Mouse (Mus musculus) cerebellum, adult (tissue): ENCODE data around the gene Hoxb5.

Experiments
- ATAC-seq: cut with Nextera tagmentation; 2 replicates; pipeline ENCODE4 v1.9.2; 2017; ENCODE audit warnings: mild to moderate bottlenecking, moderate library complexity, mixed read lengths; ENCODE audit not compliant: insufficient number of reproducible peaks, low FRiP score, low TSS enrichment

Hoxb5 gene

GRCm38 (mm10) chr11:96271541-96272011, 31.6 kb upstream of the Hoxb5 start:
- no peak for ATAC-seq

- no peak; the same call in 1 of the 2 replicates for ATAC-seq
Observed at GRCm38 (mm10) chr11:96272024-96272921, 30.9 kb upstream of the Hoxb5 start.

GRCm38 (mm10) chr11:96274428-96274827, 28.7 kb upstream of the Hoxb5 start:
- no peak for ATAC-seq

DNA sequence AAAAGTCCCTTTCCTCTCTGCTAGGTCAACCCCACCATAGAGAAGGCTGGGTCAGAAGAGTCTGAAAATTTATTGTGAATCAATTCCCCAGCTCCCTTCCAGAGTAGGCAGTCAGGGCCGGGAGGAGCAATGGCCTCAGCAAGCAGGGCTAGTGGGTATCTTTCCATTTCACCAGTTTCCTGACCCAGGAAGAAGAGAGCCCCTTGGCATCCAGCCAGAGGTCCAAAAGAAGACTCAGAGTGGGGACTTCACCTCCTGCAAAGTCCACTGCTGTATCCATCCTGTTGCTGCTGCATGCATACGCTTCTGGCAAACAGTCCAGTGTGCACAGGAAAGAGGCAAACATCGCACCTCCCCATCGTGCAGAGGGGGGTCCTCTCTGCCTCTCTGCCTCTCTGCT, 27.2 kb upstream of the Hoxb5 start:
- ATAC-seq, result no peak

DNA sequence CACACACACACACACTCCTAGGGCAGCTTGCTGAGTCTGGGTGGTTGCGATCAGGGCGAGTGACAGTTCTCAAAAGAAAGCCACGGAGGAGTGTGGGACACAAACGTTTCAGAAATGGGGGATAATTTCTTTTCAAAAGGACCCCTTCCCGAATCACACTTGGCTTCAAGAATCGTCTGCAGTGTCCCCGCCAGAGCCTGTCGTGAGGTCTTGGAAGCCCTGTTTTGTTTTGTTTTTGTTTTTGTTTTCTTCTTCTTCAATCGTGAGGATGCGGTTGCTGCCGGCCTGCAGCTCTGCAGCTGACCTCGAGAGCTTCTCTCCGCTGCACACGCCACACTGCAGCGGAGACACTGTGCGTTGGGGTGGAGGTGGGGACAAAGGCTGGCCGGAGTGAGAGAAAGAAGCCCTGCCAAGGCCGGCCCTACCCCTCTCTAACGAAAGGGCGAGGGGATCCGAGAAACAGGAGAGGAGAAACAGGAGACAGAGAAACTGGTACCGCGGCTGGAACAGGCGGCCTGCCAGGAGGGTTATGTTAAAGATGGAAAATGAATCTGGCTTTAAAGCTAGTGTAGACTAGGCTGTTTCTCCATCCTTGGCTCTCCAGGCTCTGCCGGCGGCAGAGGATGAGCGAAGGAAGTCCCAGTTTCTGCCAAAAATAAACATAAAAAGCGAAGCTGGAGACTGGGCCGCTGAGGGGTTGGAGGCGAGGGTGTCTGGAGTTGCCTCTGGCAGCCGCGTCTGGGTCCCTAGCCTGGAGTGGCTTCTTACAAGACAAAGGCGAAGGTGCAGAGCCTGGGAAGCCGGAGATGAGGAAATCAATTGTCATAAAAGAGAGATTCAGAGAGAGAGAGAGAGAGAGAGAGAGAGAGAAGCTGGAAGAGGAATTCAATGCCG, 25.7 kb upstream of the Hoxb5 start:
- ATAC-seq, result no peak

DNA sequence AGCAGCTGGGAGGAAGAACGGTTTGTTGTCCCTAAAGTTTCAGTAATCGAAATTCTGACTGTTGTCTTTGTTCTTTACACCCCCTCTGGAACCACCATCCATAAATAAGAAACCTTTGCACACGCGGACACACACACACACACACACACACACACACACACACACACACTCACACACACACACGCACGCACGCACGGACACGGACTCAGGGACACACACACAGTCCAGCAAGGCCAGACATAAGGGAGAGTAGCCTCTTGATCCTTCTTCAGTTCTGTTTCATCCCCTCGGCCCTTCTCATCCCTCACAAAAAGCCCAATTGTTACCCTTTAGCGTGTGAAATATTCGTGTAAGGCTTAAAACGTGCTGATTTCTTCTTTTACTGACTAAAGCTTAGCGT, 24.8 kb upstream of the Hoxb5 start:
- ATAC-seq, result no peak

GRCm38 (mm10) chr11:96278773-96279172, 24.4 kb upstream of the Hoxb5 start:
- no peak for ATAC-seq

DNA sequence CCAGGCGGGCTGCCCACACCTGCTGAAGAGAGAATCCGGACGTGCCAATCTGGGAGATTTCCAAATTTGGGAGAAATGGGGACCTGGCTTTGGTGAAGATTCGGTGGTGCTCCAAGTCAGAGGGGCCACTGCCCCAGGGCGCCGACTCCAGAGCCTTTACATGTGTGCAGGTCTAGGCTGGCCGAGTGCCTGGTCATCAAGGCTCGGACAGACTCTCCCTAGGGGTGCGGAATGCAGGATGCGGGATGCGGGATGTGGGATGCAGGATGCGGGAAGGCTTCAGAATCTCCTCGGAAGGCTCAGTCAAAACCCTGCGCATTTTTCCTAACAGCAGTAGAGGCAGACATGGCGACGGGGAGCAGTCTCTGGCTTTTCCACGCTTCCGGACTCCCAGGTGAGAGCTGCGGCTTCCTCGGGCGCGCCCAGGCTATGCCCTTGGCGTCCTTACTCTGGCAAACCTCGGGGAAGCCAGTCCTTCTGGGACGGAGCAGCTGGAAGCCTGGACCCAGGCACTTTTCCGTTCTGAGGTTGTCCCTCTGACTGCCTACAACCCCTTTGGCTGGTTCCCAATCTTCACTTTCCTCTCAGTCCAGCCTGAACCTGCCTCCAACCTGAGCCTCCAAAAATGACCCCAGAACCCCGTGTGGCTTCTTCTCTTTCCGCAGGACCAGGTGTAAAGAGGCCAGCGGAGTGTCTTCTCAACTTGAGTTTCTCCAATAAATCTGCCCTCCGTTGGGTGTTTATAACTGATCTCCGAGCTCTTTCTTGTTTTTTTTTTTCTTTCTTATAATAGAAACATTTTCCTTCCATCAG, 23.5 kb upstream of the Hoxb5 start:
- ATAC-seq, result no peak

- ATAC-seq, result no peak
Observed at GRCm38 (mm10) chr11:96280399-96281378, 22.4 kb upstream of the Hoxb5 start.

DNA sequence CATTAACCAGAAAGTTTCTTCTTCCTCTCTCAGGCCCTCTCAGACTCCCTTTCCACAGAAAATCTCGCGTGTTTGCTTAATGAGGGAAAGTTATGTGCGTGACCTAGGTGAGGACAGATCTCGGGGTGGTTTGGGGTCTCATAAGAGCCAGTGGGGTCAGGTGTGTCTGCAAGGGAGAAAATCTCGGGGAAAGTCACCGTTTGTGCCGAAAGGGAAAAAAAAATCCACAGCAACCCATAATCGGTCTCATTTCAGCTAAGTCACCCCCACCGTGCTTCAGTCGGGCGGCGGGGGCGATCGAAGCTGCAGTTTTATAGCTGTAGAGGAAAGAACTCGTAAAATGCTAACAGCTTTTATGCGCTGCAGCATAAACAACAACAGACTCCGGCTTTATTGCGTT, 21.7 kb upstream of the Hoxb5 start:
- no peak for ATAC-seq

DNA sequence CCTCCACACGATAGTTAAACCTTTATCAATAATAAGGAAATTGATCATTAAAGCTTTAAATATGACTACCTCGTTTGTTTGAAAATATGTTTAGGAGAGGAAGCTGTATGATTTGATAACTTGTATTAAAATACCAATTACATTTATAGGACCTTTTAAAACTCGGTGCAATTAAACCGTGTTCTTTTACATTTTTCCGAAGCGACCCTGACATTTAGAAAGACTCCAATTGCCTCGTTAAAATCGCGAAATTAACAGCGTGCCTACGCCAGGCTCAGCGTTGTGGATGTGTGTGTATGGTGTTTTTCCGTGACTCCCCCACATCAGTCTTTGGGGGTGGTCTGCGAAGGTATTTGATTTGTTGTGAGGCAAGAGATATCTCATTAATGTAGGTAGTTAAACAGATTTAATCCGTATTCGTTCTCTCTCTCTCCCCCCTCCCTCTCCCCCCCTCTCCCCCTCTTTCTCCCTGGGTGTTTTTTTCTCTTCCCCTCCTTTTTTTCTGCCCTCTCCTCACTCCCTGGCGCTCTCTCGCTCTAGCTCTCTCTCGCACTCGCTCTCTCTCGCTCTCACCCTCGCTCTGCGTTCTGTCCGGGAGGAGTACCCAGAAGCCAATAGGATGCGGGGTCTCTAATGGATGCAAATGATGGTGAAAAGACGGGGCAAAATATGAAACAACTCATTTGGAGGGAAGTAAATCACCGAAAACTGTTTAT, 21.1 kb upstream of the Hoxb5 start, which contains the start of gene Hoxb8:
Gene Hoxb8 (plus strand): TSS at position 51 of the 716 bp plus-strand sequence.
- no peak for ATAC-seq

- no peak for ATAC-seq
Observed at GRCm38 (mm10) chr11:96282795-96283430, 20.2 kb upstream of the Hoxb5 start.

DNA sequence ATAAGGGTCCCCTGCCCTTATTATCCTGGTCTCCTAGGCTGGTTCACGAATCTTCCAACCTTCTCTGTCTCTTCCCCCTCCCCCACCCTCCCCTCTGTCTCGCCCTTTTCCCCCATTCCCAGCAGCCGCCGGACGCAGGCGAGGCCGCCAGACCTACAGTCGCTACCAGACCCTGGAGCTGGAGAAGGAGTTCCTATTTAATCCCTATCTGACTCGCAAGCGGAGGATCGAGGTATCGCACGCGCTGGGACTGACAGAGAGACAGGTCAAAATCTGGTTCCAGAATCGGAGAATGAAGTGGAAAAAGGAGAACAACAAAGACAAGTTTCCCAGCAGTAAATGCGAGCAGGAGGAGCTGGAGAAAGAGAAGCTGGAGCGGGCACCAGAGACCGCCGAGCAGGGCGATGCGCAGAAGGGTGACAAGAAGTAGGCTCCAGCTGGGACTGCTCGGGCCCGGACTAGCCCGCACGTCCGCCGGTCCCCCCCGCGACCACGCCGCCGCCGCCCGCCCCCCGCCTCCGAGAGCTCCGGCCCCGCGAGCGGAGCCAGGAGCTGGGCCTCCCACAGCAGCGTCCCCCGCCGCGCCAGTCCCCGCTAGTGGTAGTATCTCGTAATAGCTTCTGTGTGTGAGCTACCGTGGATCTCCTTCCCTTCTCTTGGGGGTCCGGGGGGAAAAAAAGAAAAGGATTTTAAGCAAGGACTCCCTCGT, 18.9 kb upstream of the Hoxb5 start:
- ATAC-seq, result no peak

DNA sequence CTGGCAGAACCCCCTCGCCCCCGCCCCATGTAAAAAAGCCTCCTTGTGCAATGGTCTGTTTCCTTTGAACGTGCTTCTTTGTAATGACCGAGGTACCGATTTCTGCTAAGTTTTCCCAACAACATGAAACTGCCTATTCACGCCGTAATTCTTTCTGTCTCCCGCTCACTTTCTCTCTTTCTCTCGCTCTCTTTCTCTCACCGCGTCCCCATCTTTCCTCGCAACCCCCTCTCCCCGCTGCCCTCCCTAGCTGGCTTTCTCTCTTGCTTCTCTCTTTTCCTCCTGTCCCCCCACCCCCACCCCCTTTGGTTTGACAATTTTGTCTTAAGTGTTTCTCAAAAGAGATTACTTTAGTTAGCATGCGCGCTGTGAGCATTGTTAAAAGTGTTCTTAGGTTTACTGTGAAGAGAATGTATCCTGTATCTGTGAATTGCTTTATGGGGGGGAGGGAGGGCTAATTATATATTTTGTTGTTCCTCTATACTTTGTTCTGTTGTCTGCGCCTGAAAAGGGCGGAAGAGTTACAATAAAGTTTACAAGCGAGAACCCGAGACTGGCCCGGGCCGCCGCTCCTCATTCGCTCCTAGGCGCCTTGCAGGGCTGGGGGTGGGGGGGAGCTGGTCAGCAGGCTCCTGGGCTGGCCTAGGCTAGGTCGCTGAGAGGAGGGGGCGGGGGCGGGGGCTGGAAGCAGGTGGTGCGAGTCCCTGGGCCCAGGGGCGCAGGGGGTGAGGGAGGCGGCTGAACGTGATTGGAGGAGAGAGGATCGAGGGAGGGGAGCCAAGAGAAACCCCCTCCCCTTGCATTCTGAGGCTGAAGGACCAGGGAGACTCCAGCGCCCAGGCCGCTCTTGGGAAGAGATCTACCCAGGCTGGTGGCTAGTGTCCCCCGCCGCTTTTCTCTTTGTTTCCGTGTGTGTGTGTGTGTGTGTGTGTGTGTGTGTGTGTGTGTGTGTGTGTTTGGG, 18.1 kb upstream of the Hoxb5 start:
- ATAC-seq, result no peak

DNA sequence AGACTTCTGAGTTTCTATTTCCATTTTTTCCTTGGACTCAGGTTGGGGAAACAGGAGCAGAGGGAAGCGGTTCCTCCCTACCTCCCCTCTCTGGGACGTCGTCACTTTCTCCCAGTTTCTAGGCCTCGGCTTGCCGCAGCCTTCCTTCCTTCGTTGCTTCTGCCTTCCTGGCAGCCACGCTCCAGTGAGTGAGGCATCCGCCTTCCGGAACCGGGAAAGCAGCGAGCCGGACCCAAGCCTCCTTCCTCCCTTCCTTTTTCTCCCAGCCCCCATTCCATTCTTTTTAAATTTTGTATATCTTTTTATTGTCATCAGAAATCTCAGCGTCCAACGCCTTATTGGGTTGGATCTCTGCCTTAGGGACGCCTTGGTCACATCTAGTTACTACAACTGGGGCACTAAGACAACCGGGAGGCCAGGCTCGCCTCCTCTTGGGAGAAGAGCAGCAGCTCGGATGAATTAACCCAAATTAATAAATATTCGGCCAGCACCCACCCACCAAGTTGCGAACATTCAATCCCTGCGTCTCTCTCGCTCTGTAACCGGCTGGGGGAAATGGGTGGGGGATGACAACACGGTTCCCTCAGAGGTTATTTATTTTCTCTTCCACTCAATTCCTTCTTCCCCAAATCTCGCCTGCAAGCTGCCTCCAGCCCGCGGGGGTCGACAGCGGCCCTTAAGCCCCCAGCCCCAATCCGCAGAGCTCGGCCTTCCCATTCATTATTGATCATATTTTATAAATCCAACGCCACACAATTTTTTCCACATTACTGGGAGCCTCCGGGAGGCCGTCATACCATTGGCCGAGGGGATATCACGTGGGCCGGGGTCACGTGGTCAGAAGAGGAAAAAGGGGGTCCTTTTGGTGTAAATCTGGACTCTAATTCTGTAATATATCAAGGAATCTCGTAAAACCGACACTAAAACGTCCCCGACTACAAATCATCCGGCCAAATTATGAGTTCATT, 17.1 kb upstream of the Hoxb5 start, which contains the start of gene Hoxb7:
Gene Hoxb7 (plus strand): TSS at position 853 of the 968 bp plus-strand sequence.
- no peak for ATAC-seq
